Mouse (Mus musculus) cerebellum, adult (tissue): ENCODE measurements around the gene Fgfr2.

Experiments used
- ATAC-seq: cut with Nextera tagmentation; 2 replicates; pipeline ENCODE4 v1.9.2; 2017; ENCODE audit warnings: mild to moderate bottlenecking, moderate library complexity, mixed read lengths; ENCODE audit not compliant: insufficient number of reproducible peaks, low FRiP score, low TSS enrichment

The Fgfr2 gene

DNA sequence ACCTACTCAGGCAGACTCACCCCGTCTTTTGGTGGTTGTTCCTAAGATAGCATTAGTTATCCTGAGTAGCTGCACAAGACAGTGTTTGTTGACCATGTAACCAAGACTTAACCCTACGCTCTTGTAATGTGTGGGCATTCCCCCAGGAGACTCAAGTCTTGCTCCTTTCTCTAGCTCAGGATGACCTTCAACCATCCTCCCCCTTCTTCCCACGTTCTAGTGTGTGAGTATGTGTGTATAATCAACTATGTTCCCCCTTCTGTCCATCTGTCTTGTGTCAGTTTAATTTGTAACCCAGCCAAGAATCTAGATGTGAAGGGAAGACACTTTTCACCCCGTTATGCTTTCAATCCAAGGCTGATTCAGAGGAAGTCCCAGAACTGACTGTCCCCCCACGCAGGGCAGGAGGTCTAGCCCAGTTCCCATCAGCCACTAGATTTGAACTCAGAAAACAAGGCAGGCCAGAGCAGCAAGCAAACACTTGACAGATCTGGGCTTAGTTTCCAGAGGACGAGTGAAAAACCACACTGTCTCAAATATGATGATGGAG lies 815.4 kb downstream of the Fgfr2 start:
- ATAC-seq, result no peak

DNA sequence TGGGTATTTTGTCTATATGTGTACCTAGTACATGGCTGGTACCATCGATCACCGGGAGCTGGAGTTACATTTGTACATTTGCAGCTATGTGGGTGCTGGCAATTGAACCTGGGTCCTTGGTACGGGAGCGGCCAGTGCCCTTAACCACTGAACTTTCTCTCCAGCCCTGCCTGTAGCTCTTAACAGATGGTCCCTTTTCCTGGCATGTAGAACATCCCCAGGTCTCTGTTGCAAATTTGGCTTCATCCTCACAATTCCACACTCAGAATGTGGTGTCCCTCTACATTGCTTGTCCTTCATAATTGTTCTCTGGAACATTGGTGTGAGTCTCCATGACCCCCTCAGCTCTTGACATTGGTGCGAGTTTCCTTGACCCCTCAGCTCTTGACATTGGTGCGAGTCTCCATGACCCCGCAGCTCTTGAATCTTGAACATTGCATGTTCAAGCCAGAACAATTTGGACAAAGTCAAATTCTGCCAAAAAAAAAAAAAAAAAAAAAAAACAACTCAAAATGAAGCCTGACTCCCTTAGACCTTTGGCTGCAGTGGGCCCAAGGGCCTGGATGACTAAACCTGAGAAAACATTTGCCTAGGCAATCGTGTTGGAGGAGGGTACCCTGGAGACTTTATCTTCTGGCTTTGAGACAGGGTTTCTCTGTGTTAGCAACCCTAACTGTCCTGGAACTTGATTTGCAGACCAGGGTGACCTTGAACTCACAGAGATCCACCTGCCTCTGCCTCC lies 816.3 kb downstream of the Fgfr2 start:
- no peak for ATAC-seq

DNA sequence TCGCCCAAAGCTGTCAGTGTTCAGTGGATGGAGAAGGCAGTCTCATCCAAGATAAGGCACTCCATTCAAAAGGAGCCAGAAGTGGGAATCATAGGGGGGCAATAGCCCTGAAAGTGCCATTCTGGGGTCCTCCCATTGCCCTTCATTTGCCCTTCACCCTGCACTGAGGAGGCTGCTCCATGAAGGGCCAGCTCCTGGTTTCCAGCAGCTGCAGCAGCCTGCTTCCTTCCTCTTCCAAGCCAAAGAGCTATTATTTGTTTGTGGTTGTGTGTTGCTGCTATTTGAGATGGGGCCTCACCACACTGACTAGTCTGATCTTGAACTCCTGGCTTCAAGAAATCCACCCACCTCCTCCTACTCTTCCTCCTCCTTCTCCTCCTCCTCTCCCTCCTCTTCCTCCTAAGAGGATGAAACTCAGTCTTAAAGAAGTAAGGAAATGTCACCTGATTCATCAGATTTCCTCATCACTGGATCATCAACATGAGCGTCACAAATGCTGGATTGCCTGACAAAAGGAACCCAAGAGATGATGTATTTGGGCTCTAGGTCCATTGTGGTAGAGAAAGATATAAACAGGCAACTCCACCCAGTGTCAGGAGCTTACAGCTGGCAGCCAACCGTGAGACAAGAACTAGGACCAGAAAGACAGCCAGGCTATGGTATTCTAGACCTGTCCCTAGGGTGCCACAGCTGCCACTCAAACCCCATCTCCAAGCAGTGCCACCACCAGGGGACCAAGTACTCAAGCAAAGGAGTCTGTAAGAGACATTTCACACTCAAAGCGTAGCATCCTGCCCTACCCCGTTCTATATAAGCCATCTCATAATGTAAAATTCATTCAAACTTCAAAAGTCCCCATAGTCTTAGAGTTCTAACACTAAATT lies 817.4 kb downstream of the Fgfr2 start:
- ATAC-seq, result no peak

DNA sequence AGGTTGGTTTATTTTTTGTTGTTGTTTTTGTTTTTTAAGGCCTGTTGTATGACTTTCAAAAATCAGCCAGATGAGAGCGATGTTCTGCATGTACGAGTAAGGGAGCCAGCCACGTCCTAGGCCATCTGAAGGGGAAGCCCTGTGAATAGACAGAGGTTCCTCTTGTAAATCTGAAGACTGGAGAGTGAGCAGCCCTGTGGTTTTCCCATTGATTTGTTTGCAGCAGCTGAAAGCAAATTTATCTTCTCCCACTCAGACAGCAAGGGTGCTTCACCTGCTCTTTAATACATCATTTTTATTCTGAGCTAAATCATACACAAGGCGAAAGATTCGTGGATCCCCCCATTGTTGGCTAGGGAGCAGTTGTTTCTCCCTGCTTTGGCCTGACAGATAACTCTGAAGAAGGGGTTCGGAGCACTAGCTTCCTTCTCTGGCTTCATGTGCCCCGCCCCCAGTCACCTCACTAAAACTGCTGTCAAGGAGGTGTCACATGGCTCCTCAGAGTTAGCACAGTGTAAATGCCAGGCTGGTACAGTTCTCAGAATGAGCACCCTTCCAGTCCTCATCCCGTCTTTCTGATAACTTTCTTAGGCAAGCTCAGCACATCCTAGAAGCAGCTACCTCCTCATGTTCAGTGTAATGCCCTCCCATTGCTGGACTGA lies 818.6 kb downstream of the Fgfr2 start:
- ATAC-seq, result no peak

DNA sequence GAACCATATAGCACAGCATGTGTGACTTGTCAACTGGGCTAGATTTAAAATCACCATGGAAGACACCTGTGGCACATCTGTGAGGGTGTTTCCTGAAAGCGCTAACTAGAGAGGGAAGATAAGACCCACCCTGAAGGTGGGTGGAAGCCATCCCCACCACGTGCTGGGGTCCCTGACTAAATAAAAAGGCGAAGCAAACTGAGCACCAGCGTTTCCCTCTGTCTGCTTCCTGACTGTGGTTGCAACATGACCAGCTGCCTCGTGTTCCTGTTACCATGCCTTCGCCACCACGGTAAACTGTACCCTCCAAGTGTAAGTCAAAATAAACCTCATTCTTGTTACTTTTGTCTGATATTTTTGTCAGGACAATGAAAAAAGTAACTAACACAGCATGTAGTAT lies 819.2 kb downstream of the Fgfr2 start:
- ATAC-seq, result no peak

DNA sequence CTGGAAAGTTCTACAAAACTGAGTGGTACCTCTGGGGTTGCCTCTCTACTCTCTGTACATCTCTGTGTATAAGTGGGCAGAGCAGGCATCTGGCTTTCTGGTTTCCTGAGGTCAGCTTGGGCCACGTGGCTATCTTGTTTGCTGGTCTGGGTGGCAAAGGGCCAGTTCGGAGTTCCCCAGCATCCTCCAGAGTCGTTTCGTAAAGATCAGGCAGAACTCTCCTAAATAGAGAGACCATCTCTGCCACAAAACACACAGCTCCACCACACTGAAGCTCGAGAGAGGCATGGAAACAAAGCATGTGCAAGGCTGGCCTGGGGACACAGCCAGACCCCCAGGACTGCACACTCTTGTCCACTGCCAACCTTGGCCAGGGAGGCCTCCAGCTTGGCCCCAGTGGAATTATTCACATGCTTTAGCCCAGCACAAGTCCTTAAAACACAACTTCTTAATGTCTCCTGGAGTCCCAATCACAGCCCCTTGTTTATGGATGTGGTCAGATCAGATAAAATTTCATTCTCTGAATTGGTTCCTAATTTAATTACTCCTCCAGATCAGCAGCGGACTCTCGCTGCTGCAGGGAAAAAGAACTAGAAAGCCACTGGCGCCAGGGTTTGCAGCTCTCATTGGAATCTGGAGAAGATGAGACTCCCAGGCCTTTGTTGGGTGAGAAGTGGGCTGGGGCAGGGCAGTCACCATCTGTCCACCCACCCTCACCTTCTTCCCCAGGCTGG lies 820.5 kb downstream of the Fgfr2 start:
- ATAC-seq, result no peak

DNA sequence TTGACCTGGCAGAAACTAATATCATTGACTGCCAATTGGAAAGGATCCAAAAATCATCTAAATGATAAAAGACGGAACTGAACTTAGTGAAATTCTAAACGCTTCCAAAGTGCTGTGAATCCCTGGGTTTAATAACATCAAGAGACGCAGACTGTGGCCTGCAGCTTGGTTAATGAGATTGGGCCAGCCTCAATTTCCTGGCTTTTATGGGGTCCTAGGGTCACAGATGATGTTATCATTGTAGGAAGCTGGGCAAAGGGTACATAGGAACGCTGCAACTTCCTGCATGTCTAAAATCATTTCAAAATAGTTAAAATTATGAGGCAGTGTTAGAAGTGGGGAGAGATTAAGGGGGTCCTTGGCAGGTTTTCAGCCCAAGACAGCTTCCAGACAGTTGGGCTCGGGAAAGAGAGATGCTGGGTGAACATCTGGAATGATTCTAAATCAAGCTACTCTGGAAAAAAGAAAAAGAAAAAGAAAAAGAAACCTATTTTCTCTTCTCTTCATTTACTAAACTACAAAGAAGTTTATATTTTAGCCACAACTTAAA lies 823.4 kb downstream of the Fgfr2 start:
- ATAC-seq, result no peak

DNA sequence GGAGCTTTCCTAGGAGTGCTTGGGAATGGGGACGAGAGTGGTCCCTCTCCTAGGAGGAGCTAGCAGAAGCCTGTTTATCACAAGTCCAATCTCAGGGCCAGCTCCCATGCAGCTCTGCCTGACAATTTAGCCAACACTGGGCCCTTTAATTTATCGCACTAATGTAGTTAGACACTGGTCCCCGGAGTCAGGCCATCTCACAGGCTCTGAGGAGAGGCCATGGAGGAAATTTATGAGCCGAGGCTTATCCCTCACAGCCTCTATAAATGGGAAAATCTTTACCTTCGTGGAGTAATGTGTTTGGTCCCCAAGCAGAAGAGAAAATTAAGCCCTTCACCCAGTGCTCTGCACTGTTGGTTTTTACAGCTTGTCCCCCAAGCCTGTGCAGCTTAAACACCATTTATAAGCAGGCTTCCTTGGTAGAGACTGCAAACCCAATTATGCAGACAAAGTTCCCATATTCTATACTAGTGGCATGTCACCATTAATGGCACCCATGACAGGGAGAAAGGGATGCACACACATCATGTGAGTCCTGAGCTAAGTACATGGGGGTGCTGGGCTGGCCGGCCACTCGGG lies 824.6 kb downstream of the Fgfr2 start:
- ATAC-seq, result no peak

DNA sequence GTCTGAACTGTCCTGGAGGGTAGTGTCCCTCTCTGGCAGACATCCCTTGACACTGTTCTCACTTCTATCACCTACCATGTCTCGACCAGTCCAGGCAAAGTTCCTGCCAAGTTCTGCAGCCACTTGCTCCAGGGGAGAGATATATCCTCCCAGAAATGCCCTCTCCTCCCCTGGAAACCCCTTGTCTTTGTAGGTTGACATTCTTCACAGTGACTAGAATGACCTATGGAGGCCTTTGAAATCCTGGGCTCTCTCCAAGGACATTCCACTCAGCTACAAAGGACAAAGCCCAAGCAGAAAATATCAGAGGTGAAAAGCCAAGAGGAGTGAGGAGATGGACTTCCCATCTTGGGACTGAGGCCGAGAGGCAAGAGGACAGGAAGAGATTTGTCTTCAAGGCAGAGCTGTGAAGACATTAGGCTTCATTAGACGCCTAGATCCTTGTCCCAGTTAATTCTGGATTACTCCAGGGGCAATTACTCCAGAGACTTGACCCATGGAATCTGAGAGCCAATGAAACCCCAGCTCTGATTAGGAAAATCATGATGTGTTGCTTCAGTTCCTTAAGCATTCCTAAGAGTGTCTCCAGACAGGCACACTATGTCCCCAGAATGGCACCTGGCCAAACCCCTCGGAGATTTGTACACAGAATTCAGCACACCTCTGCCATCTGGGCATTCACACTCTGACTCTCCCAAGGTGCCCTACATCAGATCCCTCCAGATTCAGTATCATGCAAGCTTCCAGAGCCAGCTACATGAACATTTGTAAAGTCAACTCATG lies 826.3 kb downstream of the Fgfr2 start:
- ATAC-seq, result no peak

DNA sequence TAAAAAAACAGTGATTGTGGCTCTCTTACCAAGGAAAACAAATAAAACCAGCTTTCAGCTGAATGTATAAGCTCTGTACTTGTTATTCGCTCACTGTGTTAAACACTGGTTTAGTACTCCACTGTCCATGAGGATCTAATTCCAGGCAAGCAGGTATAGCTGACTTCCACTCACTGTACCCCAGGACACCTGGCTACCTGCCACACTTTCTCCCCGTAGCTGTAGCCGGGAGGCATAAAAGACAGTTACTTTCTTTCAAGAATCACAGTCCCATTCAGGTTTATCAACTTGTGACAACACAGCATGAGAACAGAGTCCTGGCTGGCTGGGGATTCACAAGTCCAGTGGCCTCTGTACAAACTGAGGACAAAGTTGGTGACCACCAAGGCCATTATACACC lies 827.0 kb downstream of the Fgfr2 start:
- ATAC-seq, result no peak

DNA sequence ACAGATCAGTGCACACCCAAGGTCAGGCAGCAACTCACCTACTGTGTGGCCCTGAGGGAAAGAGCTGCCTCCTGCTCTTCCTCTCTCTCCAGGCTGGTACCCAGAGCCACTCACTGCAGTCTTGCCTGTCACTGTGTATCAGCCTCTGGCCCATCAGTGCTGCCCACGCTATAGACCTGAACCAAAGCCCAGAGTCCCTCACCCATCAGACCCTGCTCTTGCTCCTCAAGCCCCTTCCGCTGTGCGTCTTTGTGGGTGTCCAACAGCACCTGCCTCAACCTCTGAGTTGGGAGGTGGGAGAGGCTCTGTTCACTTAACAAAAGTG lies 835.8 kb downstream of the Fgfr2 start:
- no peak for ATAC-seq

DNA sequence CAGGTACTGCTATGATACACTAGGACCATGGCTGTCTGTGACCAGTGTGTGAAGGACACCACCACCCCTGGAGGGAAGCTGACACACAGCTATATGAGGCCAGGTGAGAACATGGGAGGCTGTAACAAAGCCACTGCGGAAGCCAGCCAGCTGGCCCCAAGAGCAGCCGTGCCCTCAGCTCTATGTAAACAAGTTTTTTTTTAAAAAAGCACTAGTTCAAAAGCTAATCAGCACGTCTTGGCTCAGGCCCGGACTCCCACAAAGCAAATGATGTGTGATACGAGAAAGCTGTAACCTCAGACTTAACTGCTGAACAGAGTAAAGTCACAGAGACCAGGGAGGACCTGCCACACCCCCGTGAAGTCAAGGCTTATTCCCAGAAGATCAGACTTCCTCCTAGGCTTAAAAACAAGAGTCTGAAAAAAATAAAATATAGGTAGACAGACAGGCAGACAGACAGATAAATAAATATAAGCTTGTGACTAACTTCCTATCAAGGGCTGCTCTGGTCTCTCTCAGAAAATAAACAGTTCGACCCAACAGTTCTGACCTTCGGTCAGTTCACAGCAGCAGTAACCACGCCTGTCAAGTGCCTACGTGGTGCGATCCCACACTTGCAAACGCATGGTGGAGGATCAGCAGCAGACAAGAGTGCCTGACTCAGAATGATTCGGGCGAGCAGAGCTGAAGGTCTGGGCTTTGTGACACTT lies 836.4 kb downstream of the Fgfr2 start:
- no peak for ATAC-seq

DNA sequence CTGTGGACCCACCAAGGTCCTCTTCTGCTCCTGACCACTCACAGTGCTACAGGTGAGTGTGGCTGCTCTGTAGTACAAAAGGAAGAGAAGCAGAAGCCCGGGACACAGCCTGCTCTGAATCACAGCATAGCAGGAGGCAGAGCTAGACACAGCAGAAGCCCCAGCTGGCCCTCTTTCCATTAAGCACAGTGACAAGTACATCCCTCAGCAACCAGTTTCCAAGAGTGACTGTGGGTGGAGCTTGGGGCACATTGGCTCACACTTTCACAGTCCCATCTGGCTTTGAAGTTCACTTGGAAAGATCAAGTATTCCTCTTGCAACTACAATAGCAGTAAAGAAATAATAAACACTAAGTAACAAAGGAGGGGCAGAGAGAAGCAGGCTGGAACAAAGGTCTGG lies 838.4 kb downstream of the Fgfr2 start:
- no peak for ATAC-seq

DNA sequence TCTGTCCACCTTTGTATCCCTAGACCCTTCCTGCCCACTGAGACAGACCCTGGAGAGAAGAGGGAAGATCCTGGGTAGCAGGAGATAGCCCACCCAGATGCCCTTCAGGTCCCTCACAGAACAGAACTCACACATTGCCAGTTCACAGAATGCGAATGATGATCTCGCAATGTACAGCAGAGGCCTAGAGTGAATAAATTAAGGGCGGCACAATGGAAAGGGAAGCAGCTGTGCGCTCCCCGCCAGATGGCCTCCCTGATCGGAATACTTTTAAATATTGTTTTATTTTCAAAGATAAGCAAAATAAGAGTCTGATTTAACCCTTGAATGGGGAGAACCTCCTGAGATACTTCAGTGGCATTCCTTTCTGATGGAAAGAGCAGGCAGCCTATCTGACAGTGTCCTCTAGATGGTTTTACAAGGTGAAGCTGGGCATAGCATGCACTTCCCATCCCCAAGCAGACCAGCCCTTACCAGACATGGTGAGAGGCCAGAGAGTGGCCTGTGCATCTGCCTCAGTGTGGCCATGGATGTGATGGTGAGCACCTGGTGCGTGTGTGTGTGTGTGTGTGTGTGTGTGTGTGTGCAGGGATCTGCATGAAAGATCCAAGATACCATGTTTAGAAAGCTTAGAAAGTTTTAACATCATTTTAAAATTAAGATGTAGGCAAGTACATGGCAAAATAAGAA lies 839.0 kb downstream of the Fgfr2 start:
- ATAC-seq, result no peak

DNA sequence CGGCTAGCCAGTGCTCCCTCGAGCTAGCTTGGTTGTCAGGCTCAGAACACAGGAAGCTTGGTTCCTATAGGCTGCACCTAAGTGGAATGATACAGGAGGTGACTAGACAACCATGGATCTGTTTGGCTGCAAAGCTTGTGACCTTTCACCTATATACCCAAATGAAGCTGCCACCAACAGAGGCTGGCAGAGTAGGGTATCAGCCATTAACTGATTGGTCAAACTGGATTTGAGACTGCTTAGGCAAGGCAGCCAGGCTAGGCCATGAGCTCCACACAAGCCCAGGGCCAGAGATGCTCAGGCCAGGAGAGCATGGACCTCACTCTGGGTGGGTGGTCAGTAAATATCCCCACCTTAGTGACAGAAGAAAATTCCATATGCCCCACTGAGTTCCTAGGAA lies 840.6 kb downstream of the Fgfr2 start:
- ATAC-seq, result no peak

DNA sequence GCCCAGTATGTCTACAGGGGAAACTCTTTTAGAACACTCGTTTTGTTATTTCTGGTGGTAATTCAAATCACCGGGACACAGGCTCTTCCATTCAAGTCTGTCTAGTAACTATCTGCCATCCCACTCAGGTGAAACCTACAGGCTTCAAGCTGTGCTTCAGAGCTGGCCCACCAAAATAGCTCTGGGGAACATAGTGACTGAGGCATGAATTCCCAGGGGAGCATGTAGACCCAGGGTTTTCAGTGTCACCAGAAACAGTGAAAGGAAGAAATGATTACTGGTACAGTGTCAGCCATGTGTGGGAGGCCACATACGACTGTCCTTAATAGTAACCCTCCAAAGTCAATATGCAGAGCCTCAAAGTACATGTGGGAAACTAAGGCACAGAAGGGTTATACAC lies 841.0 kb downstream of the Fgfr2 start:
- ATAC-seq, result no peak

DNA sequence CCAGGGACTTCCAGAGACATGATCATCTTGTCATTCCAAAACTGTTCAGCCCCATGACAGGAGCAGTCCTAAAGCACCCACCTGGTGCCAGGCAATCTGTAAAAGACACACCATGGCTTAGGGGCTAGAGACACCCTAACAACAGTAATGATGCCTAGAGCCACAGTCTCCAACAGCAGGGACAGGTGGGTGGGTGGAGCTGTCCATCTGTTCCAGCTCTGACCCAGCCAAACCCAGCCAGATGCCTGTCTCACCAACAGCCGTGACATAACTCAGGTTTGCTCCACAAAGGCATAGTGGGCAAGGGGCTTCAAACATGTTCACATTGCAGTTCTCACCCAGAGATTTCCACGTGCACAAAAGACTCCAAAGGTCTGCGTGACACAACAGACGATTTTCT lies 841.4 kb downstream of the Fgfr2 start:
- peak; percentile 57; the same call in 1 of the 2 replicates for ATAC-seq

DNA sequence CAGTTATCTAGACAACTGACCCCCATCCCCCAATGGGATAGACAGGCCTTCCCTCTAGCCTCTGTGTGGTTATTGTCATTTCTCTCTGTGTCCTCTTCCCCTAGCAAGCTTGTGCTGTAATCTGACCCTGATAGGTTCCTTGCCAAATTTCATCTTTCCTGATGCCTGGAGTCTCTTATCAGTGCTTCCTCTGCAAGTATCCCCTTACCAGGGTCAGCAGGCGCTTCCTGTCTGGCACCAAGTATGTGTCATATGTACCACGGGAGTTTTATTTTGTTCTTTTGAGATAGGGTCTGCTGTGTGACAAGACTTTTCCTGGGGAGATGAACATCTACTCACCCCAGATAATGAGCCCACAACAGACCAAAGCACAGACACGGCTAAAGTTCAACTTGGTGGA lies 844.5 kb downstream of the Fgfr2 start:
- ATAC-seq, result no peak
